Mouse (Mus musculus): Measurements from ENCODE around the gene Paqr9.

Paqr9 gene

GRCm38 (mm10) chr9:95559059-95559935 lies at the start of gene Paqr9:
Gene Paqr9 (plus strand): TSS chr9:95559657.
- DNase-seq = peak; percentile 73

DNA sequence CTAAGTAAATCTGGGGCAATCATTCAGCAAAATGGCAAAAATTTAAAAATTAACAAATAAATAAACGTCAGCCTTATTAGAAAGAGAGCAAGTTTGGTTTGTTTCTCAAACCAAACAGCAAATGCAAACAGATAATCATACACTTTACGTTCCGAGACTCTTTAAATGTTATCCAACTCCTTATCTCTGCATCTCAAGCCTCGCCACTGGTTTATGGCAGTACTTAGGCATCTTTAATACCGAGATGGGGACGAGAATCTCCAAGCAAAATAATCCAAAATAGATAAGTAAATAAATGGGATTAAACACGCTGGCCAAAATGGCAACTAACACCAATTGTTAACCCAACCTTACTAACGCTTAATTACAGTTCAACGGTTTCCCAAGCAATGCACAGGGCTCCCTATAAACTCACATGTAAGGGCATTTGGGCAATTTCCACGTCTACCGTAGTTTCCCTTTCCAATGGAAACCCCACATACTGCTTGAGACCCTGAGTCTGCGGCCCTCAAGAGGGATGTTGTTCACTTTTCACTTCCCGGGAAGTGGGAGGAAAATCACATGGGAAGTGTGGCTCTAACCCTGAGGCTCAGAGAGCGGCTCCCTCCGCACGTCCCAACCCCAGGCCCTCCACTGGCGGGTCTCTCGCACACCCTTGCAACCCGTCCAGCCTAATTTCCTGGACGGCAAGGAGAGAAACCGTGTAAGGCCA lies 48.6 kb upstream of the Paqr9 start:
- DNase-seq = no peak

- DNase-seq = peak; percentile 98
Measured at GRCm38 (mm10) chr9:95511472-95512330, 47.8 kb upstream of the Paqr9 start, which contains the start of gene U2surp. Gene U2surp (minus strand): TSS chr9:95511996.

DNA sequence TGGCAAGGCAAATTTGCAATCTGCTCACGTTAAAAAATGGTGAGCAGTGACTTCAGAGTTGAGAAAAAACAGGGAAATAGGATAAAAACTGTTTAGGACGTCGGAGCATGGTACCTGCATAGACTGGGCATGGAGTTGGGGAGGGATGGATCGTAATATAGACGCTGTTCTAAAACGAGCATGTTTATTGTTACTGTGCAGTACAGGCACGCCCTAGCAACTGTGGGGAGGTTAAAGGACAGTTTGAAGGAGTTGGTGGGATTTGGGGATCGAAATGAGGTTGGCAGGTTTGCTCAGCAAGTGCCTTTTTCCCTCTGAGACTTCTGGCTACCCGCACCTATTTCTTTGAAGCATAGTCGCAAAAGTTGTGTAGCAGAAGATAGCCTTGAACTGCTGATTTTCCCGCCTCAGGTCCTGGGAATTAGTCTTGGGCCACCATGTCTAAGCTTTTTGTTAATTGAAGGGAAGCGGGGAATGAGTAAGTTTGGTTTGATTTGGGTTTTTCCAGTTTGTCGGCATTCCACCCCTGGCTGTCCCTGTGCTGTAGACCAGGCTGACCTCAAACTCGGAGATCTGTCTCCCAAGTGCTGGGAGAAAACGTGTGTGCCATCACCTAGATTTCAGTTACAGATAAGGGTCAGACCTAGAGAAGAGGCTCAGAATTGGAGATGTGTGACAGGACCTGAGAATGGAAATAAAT lies 47.0 kb upstream of the Paqr9 start:
- peak; percentile 13 for DNase-seq

DNA sequence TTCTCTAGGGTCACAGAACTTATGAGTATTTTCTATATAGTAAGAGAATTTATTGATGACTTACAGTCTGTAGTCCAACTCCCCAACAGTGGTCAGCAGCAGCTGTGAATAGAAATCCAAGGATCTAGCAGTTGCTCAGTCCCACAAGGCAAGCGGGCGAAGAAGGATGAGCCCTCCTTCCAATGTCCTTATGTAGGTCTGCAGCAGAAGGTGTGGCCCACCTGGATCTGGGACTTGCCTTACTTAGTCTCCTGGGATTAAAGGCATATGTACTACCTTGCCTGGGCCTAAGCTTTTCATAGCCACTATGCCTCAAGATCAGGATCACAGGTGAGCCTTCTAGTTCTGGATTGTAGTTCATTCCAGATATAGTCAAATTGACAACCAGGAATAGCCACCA lies 45.7 kb upstream of the Paqr9 start:
- no peak for DNase-seq

DNA sequence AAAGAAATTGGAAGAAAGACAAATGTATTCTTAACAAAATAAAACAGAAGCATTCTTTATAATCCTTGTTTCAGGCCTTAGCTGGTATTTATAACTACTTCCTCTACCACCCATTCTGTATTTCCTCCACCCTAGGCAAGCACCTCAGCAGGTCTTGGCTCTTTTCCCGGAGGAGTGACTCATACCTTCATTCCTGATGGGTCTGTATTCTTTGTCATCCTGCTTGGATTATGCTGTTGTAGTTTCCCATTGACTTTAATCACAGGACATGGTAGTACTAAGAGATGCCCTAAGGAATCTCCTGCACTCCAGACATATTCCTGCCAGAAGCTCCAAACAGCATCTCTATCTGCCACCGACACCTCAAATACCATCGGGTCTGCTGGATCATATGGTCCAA lies 45.1 kb upstream of the Paqr9 start:
- peak; percentile 16 for DNase-seq

- DNase-seq = no peak
Measured at GRCm38 (mm10) chr9:95520563-95520962, 38.9 kb upstream of the Paqr9 start.

GRCm38 (mm10) chr9:95521031-95521430 lies 38.4 kb upstream of the Paqr9 start:
- DNase-seq = no peak

- peak; percentile 49 for DNase-seq
Measured at GRCm38 (mm10) chr9:95521566-95521965, 37.9 kb upstream of the Paqr9 start.

- no peak for DNase-seq
Measured at GRCm38 (mm10) chr9:95522561-95522960, 36.9 kb upstream of the Paqr9 start.

- DNase-seq = no peak
Measured at GRCm38 (mm10) chr9:95525376-95525775, 34.1 kb upstream of the Paqr9 start.

GRCm38 (mm10) chr9:95525961-95526360 lies 33.5 kb upstream of the Paqr9 start:
- DNase-seq = peak; percentile 73

GRCm38 (mm10) chr9:95527676-95528075 lies 31.8 kb upstream of the Paqr9 start:
- DNase-seq = no peak

GRCm38 (mm10) chr9:95531144-95531543 lies 28.3 kb upstream of the Paqr9 start:
- no peak for DNase-seq

GRCm38 (mm10) chr9:95533817-95534216 lies 25.6 kb upstream of the Paqr9 start:
- DNase-seq = no peak

DNA sequence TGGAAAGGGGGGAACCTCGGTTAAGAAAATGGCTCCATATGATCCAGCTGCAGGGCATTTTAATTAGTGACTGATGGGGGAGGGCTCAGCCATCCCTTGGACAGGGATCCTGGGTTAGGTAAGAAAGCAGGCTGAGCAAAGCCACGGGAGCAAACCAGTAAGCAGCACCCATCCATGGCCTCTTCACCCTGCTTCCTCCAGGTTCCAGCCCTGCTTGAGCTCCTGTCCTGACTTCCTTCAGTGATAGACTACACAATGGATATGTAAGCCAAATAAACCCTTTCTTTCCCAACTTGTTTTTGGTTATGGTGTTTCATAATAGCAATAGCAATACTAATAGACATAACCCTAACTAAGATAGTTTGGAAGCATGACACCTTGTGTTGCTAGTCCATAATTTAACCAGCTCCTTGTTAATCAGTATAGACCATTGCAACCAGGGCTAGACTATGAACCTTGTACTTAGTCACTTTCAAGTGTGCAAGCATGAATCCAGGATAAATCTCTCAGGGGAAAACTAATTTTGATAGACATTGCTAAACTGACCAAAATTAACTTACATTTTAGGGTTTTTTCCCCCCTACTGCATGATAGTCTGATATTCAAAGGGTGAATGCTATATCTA lies 20.2 kb upstream of the Paqr9 start:
- no peak for DNase-seq

DNA sequence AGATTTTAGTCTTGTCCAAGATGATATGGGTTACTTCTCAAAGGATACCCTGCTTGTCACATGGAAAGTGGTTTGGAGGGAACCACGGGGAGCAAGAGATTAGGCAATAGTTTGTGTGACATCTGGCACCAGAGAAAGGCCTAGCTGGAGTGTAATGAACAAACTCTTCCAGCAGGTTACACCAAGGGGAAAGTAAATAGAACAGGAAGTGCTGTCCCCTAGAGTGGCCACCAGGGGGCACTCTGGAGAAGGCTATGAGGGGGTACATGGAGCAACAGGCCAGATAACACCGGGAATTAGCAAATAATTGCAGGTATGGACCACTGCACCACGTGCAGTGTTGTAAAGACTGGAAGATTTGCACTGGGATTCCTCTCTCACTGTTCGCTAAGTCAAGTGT lies 19.0 kb upstream of the Paqr9 start:
- peak; percentile 61 for DNase-seq

DNA sequence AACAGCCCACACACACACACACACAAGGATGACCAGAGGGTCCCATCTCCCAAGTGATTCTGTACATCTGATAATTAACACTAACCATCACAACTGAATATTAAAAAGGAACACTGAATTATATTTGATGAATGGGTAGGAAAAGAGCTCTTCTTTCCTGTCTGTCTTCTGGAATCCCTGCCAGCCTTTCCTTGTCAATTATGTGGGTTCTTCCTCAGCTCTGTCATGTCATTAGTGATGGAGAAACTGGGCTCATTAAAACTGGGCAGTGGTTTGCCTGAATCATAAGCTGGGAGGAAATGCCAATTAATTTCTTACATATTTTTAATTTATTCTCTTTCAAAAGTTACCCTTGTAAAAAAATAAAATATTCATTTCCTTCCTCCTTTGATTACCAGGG lies 18.2 kb upstream of the Paqr9 start:
- DNase-seq = no peak

- DNase-seq = peak; percentile 47
Measured at GRCm38 (mm10) chr9:95541650-95542432, 17.6 kb upstream of the Paqr9 start.

DNA sequence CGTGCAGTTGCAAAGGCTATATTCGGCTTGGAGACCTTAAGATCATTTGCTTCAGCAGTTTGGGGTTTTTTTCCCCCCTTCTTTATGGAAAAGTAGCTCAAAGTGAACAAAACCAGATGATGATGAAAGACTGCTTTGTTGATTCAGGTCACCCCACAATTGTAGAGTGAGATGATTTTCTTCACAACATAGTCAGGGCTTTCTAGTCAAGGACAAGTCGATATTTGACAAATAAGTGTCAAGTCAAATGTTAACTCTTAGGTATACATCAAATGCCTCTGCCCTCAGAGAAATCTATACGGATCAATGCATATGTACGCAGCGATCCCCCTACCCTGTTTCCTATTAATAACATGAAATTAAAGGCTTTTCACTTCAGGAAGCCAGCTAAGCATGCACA lies 17.0 kb upstream of the Paqr9 start:
- DNase-seq = no peak

- no peak for DNase-seq
Measured at GRCm38 (mm10) chr9:95544598-95544997, 14.9 kb upstream of the Paqr9 start.
